Mouse (Mus musculus) stomach, postnatal 0 days (tissue): ENCODE measurements around the gene Cbs.

Experiments
- CTCF ChIP-seq: IDR thresholded peaks from 2 replicates; pipeline ENCODE4 v1.5.1; 2016; ENCODE audit warnings: antibody characterized with exemption, low read depth, mild to moderate bottlenecking, moderate library complexity
- EP300 ChIP-seq: optimal IDR thresholded peaks from 2 replicates; pipeline ENCODE3; 2016; ENCODE audit warnings: antibody characterized with exemption

- TF ChIP-seq EP300: no peak
- no peak for TF ChIP-seq CTCF
Observed at GRCm38 (mm10) chr17:31580344-31580743, 56.7 kb downstream of the Cbs start.
